Mouse (Mus musculus): ENCODE measurements around the gene Tmc2. TPM values are rescaled to one million over a fixed set of nuclear protein-coding genes. Genes with fewer than 3 reads are reported as not detected.

Gene Tmc2
- polyA plus RNA-seq, 1 experiment from 2014 or later = not detected

DNA sequence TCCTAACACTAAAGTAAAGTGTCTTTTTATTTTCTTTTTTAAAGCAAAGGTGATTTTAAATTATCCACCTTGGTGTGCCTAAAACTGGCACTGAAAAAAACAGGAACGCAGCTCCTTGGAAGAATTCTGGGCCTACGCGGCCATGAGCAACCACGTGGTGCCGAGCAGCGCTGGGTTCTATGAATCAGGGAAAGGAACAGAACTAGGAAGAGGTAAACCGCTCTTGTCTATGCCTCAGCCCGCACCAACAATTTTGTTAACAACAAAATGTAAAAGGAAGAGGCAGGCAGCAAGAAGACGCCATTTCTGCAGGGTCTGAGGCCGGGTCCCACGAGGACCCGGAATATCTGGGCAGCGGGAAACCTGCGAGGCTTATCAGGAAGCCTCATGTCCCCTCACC lies 78.7 kb downstream of the Tmc2 start:
- WGBS = 1% methylated on average over 14 of the region's 14 CpGs
- peak overlapping the region; percentile 76 for H3K9ac ChIP-seq (ENCODE audit: low read depth, low read length)

GRCm38 (mm10) chr2:130274149-130274861 lies 79.3 kb downstream of the Tmc2 start, which contains the start of gene Nop56:
Gene Nop56 (plus strand): TSS chr2:130274430.
- Histone ChIP-seq H3K27me3 (replicated peaks; ENCODE audit: control insufficient read depth, insufficient read depth, low read length) (no peaks in the 10 kb centered on the region), H3K36me3 (ENCODE audit: control insufficient read depth, insufficient read depth, low read length) (peaks cover 30% of the 10 kb centered on the region), H3K4me2 (ENCODE audit: low read length) (peak within 1 kb of the TSS; percentile 94), H3K9ac (ENCODE audit: low read depth, low read length) (peak within 1 kb of the TSS; percentile 93), H3K9me3 (ENCODE audit: control insufficient read depth, low read length) (no peaks in the 10 kb centered on the region), H3K4me1 (ENCODE audit: control insufficient read depth, insufficient read depth, low read depth, low read length) (peaks cover 11% of the 10 kb centered on the region), H3K4me3 (ENCODE audit: low read length) (peak within 1 kb of the TSS; percentile 90), H3K27ac (ENCODE audit: low read depth, low read length) (peak within 1 kb of the TSS; percentile 94)
- WGBS = under 1% methylated on average over 67 of the region's 68 CpGs
- peak; percentile 98 for ATAC-seq

More for the DNA sequence above, 78.7 kb downstream of the Tmc2 start:
- Histone ChIP-seq H3K36me3 (ENCODE audit: control insufficient read depth, insufficient read depth, low read length) (peaks cover 29% of the 10 kb centered on the region), H3K9me3 (ENCODE audit: control insufficient read depth, low read length) (no peaks in the 10 kb centered on the region), H3K4me2 (ENCODE audit: low read length) (peak overlapping the region; percentile 94), H3K27me3 (replicated peaks; ENCODE audit: control insufficient read depth, insufficient read depth, low read length) (no peaks in the 10 kb centered on the region), H3K4me1 (ENCODE audit: control insufficient read depth, insufficient read depth, low read depth, low read length) (peaks cover 11% of the 10 kb centered on the region), H3K27ac (ENCODE audit: low read depth, low read length) (peak overlapping the region; percentile 85), H3K4me3 (ENCODE audit: low read length) (peak overlapping the region; percentile 90)
- no peak; the same call in 1 of the 2 replicates for ATAC-seq

DNA sequence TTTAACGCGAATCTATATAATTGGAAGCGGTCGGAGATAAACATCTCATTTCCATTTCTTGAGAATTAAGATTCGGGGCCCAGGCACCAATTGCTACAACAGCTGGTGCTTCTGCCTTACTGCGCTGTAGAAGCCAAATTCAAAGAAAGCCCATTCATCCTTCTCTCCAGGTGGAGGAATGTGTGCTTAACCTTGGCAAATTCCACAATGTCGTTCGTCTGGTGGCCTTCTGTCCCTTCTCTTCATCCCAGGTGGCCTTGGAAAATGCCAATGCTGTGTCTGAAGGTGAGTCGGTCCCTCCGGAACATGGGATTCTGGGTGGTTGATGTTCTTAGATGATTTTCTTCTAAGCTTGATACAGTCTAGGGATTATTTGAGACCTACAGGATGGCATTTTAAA lies 79.9 kb downstream of the Tmc2 start:
- Histone ChIP-seq H3K9me3 (ENCODE audit: control insufficient read depth, low read length) (no peaks in the 10 kb centered on the region), H3K27ac (ENCODE audit: low read depth, low read length) (peak overlapping the region; percentile 94)
- WGBS = 1% methylated on average over 10 of the region's 10 CpGs

DNA sequence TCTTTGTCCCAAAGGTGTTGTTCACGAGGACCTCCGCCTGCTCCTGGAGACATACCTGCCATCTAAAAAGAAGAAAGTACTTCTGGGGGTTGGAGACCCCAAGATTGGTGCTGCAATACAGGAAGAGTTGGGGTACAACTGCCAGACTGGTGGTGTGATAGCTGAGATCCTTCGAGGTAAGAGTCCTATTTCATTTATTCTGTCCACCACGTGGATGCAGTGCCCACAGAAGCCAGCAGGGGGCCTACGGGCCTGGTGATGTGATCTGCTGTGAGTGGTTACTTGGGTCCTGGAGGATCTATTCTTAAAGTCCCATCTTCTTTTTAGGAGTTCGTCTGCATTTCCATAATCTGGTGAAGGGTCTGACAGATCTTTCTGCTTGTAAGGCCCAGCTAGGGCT lies 80.7 kb downstream of the Tmc2 start:
- Histone ChIP-seq H3K4me2 (ENCODE audit: low read length) (peak overlapping the region; percentile 94), H3K4me1 (ENCODE audit: control insufficient read depth, insufficient read depth, low read depth, low read length) (peaks cover 11% of the 10 kb centered on the region), H3K27ac (ENCODE audit: low read depth, low read length) (no peak overlapping the region), H3K27me3 (replicated peaks; ENCODE audit: control insufficient read depth, insufficient read depth, low read length) (no peaks in the 10 kb centered on the region), H3K36me3 (ENCODE audit: control insufficient read depth, insufficient read depth, low read length) (peaks cover 43% of the 10 kb centered on the region), H3K9ac (ENCODE audit: low read depth, low read length) (no peak overlapping the region; the same call in 1 of the 2 replicates), H3K4me3 (ENCODE audit: low read length) (peak overlapping the region; percentile 90), H3K9me3 (ENCODE audit: control insufficient read depth, low read length) (no peaks in the 10 kb centered on the region)
- ATAC-seq = no peak
- WGBS = 49% methylated on average over 6 of the region's 6 CpGs

More for the DNA sequence above, 79.9 kb downstream of the Tmc2 start:
- H3K4me3 ChIP-seq (ENCODE audit: low read length) = peak overlapping the region; percentile 90
- H3K9ac ChIP-seq (ENCODE audit: low read depth, low read length) = peak overlapping the region; percentile 93
- peaks cover 11% of the 10 kb centered on the region for H3K4me1 ChIP-seq (ENCODE audit: control insufficient read depth, insufficient read depth, low read depth, low read length)
- H3K27me3 ChIP-seq (replicated peaks; ENCODE audit: control insufficient read depth, insufficient read depth, low read length) = no peaks in the 10 kb centered on the region
- peaks cover 36% of the 10 kb centered on the region for H3K36me3 ChIP-seq (ENCODE audit: control insufficient read depth, insufficient read depth, low read length)
- ATAC-seq = no peak
- peak overlapping the region; percentile 94 for H3K4me2 ChIP-seq (ENCODE audit: low read length)

DNA sequence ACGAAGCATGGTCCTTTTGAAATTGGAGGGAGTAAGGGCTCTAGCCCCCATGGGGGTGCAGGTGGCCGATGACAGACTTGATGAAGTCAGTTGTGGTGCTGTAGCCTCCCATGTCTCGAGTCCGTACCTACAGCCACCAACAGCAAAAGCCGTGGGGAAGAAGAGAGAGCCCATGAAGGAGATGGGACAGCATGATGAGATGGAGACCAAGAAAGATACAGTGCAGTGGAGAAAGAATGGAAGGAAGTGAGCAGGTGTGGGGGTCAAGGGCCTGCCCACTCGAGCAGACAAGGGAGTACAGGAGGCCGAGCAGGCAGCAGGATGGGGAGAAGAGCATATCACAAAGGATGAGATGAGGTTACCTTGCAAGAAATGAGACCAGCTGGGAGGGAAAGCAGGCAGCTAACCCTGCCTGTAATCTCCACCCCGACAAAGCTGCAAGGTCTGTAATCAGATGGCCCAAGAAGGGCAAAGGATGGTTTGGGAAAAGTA lies 84.7 kb downstream of the Tmc2 start:
- Histone ChIP-seq H3K9me3 (ENCODE audit: control insufficient read depth, low read length) (no peaks in the 10 kb centered on the region), H3K4me3 (ENCODE audit: low read length) (no peak overlapping the region), H3K36me3 (ENCODE audit: control insufficient read depth, insufficient read depth, low read length) (peaks cover 50% of the 10 kb centered on the region), H3K27ac (ENCODE audit: low read depth, low read length) (no peak overlapping the region), H3K4me2 (ENCODE audit: low read length) (no peak overlapping the region), H3K4me1 (ENCODE audit: control insufficient read depth, insufficient read depth, low read depth, low read length) (peaks cover 15% of the 10 kb centered on the region), H3K9ac (ENCODE audit: low read depth, low read length) (no peak overlapping the region), H3K27me3 (replicated peaks; ENCODE audit: control insufficient read depth, insufficient read depth, low read length) (no peaks in the 10 kb centered on the region)
- 50% methylated on average over 8 of the region's 8 CpGs for WGBS
- ATAC-seq = no peak

GRCm38 (mm10) chr2:130280224-130280623 lies 85.2 kb downstream of the Tmc2 start:
- 68% methylated on average over 7 of the region's 7 CpGs for WGBS
- Histone ChIP-seq H3K4me1 (ENCODE audit: control insufficient read depth, insufficient read depth, low read depth, low read length) (peaks cover 13% of the 10 kb centered on the region), H3K9ac (ENCODE audit: low read depth, low read length) (no peak overlapping the region), H3K4me3 (ENCODE audit: low read length) (no peak overlapping the region), H3K9me3 (ENCODE audit: control insufficient read depth, low read length) (no peaks in the 10 kb centered on the region), H3K36me3 (ENCODE audit: control insufficient read depth, insufficient read depth, low read length) (peaks cover 50% of the 10 kb centered on the region), H3K27me3 (replicated peaks; ENCODE audit: control insufficient read depth, insufficient read depth, low read length) (no peaks in the 10 kb centered on the region), H3K27ac (ENCODE audit: low read depth, low read length) (no peak overlapping the region), H3K4me2 (ENCODE audit: low read length) (no peak overlapping the region)
- ATAC-seq = no peak

DNA sequence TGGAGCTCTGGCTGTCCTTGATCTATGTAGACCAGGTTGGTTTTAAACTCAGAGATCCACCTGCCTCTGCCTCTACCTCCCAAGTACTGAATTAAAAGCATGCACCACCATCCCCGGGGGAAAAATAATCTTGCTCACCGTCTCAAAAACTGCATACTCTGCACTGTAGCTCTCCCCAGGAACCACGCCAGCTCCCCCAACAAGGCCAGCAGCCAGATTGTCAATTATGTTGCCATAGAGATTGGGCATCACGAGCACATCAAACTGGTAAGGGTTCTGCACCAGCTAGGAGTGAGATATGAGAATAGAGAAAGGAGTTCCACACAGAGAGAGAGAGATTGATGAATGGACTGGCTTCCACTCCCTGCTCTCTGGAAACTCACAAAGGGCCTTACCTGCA lies 85.8 kb downstream of the Tmc2 start:
- ATAC-seq = no peak
- no peak overlapping the region for H3K4me2 ChIP-seq (ENCODE audit: low read length)
- H3K36me3 ChIP-seq (ENCODE audit: control insufficient read depth, insufficient read depth, low read length) = peaks cover 47% of the 10 kb centered on the region
- H3K27ac ChIP-seq (ENCODE audit: low read depth, low read length) = no peak overlapping the region
- no peaks in the 10 kb centered on the region for H3K27me3 ChIP-seq (replicated peaks; ENCODE audit: control insufficient read depth, insufficient read depth, low read length)
- 59% methylated on average over 4 of the region's 4 CpGs for WGBS
- no peaks in the 10 kb centered on the region for H3K9me3 ChIP-seq (ENCODE audit: control insufficient read depth, low read length)
- H3K4me3 ChIP-seq (ENCODE audit: low read length) = no peak overlapping the region
- H3K9ac ChIP-seq (ENCODE audit: low read depth, low read length) = no peak overlapping the region
- H3K4me1 ChIP-seq (ENCODE audit: control insufficient read depth, insufficient read depth, low read depth, low read length) = peaks cover 9% of the 10 kb centered on the region

- no peaks in the 10 kb centered on the region for H3K27me3 ChIP-seq (replicated peaks; ENCODE audit: control insufficient read depth, insufficient read depth, low read length)
- peaks cover 7% of the 10 kb centered on the region for H3K4me1 ChIP-seq (ENCODE audit: control insufficient read depth, insufficient read depth, low read depth, low read length)
- 0 out of 2 replicates have a peak within 1 kb of the TSS, but pooled peaks have one; percentile 48 for H3K27ac ChIP-seq (ENCODE audit: low read depth, low read length)
- peak; percentile 87 for ATAC-seq
- WGBS = under 1% methylated on average over 43 of the region's 51 CpGs
- peaks cover 21% of the 10 kb centered on the region for H3K36me3 ChIP-seq (ENCODE audit: control insufficient read depth, insufficient read depth, low read length)
- H3K9ac ChIP-seq (ENCODE audit: low read depth, low read length) = peak within 1 kb of the TSS; percentile 86
- peak within 1 kb of the TSS; percentile 81 for H3K4me3 ChIP-seq (ENCODE audit: low read length)
- H3K9me3 ChIP-seq (ENCODE audit: control insufficient read depth, low read length) = no peaks in the 10 kb centered on the region
- H3K4me2 ChIP-seq (ENCODE audit: low read length) = peak within 1 kb of the TSS; percentile 93
Observed at GRCm38 (mm10) chr2:130283854-130284654, 89.1 kb downstream of the Tmc2 start, which contains the start of gene Idh3b. Gene Idh3b (minus strand): TSS chr2:130284547.

- Histone ChIP-seq H3K36me3 (ENCODE audit: control insufficient read depth, insufficient read depth, low read length) (no peaks in the 10 kb centered on the region), H3K9ac (ENCODE audit: low read depth, low read length) (no peak overlapping the region), H3K4me3 (ENCODE audit: low read length) (no peak overlapping the region), H3K4me1 (ENCODE audit: control insufficient read depth, insufficient read depth, low read depth, low read length) (peaks cover 4% of the 10 kb centered on the region; the same call in 1 of the 2 replicates), H3K9me3 (ENCODE audit: control insufficient read depth, low read length) (no peaks in the 10 kb centered on the region), H3K27ac (ENCODE audit: low read depth, low read length) (no peak overlapping the region), H3K4me2 (ENCODE audit: low read length) (no peak overlapping the region), H3K27me3 (replicated peaks; ENCODE audit: control insufficient read depth, insufficient read depth, low read length) (no peaks in the 10 kb centered on the region)
- no peak for ATAC-seq
- 75% methylated on average over 4 of the region's 4 CpGs for WGBS
Observed at GRCm38 (mm10) chr2:130289086-130289485, 94.1 kb downstream of the Tmc2 start.

Measured in hindbrain, embryonic 16.5 days (tissue).